Mouse (Mus musculus) myocyte (in vitro differentiated cells): Measurements from ENCODE around the gene Tmem117.

ENCODE experiments used
- E2F4 ChIP-seq: IDR thresholded peaks from one replicate; pipeline ENCODE4 v1.6.1; 2011; ENCODE audit warnings: mild to moderate bottlenecking, control low read depth, moderate library complexity; ENCODE audit not compliant: insufficient read depth
- MAX ChIP-seq: IDR thresholded peaks from one replicate; pipeline ENCODE4 v1.6.1; 2011; ENCODE audit warnings: low read depth, mild to moderate bottlenecking, control low read depth
- POLR2A ChIP-seq: IDR thresholded peaks from one replicate; pipeline ENCODE4 v1.6.1; 2011; ENCODE audit warnings: low read depth, mild to moderate bottlenecking, control low read depth, moderate library complexity; ENCODE audit not compliant: insufficient read length
- POLR2AphosphoS2 ChIP-seq: IDR thresholded peaks from one replicate; pipeline ENCODE4 v1.6.1; 2011; ENCODE audit warnings: low read depth, control low read depth; ENCODE audit not compliant: insufficient read length

GRCm38 (mm10) chr15:95138709-95139409, 509.8 kb downstream of the Tmem117 start:
- TF ChIP-seq E2F4 (no peak), MAX (no peak), POLR2AphosphoS2 (no peak), POLR2A (no peak)
